Mouse (Mus musculus): Measurements from ENCODE around the gene Hist1h4j. TPM values are rescaled to one million over a fixed set of nuclear protein-coding genes. Genes with fewer than 3 reads are reported as not detected.
"Not testable (repeated sequence)": the region's sequence is repeated elsewhere in the genome, so short reads cannot be mapped to it uniquely, and the experiment has no call there.

The Hist1h4j gene
- polyA plus RNA-seq (2015; fragmentation: Nextera tagmentation; extraction: Ambion mirVana): 1.1 and 1.2 TPM in 2 replicates

GRCm38 (mm10) chr13:21734906-21735767 lies at the start of gene Hist1h4j:
Gene Hist1h4j (plus strand): TSS chr13:21735064.
- H3K9me3 ChIP-seq, H3K36me3 ChIP-seq, H3K27me3 ChIP-seq, H3K4me1 ChIP-seq: not testable (repeated sequence)
- peak within 1 kb of the TSS; percentile 33; the same call in 1 of the 2 replicates for H3K9ac ChIP-seq
- peak; percentile 87 for ATAC-seq (ENCODE audit: insufficient number of reproducible peaks, low FRiP score, low TSS enrichment, low read depth)
- peak within 1 kb of the TSS; percentile 67 for H3K4me2 ChIP-seq
- under 1% methylated on average over 39 of the region's 56 CpGs for WGBS
- H3K4me3 ChIP-seq: peak within 1 kb of the TSS; percentile 45
- peak within 1 kb of the TSS; percentile 96 for H3K27ac ChIP-seq

DNA sequence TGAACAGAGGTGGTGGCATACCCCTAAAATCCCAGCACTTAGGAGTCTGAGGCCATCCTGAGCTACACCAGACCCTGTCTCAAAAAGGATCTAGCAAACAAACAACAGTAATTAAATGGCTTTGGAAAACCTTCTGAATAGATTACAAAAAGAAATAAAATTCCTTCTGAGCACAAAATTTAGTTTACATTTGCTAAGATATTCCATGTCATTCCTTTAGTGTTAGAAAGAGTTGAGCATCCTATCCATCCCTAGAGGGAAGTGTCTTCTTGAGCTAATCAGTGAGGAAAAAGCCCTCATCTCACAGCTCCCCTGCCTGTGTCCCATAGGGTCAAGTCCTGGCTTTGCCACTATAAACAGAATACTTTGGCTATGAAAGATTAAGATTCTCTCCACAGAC lies 37.1 kb upstream of the Hist1h4j start, which contains the start of gene Olfr1359:
Olfr1359 (plus strand) TSS at position 301 of the 400 bp plus-strand sequence.
- no peaks in the 10 kb centered on the region for H3K4me1 ChIP-seq
- H3K27me3 ChIP-seq: no peaks in the 10 kb centered on the region
- H3K36me3 ChIP-seq: no peaks in the 10 kb centered on the region
- ATAC-seq (ENCODE audit: insufficient number of reproducible peaks, low FRiP score, low TSS enrichment, low read depth): no peak
- no peaks in the 10 kb centered on the region for H3K9me3 ChIP-seq
- H3K4me2 ChIP-seq: no peak within 1 kb of the TSS
- H3K4me3 ChIP-seq: no peak within 1 kb of the TSS
- H3K27ac ChIP-seq: no peak within 1 kb of the TSS
- H3K9ac ChIP-seq: no peak within 1 kb of the TSS

DNA sequence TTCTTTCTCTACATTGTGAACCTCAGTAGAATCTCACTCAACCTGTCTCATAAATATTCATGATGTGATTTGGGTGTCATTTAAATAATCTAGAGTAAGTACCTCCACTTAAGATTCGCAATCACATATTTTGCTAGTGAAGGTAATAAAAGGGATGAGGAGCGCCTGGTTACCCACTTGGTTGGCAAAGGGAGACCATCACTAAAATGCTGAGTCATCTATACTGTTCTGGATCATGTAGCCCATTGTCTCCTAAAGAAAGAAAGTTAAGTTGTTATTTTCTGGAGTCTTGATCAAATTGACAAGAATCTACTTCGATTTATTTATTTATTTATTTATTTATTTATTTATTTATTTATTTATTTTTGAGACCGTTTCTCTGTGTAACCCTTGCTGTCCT lies 28.2 kb upstream of the Hist1h4j start:
- no peak overlapping the region for H3K9ac ChIP-seq
- no peaks in the 10 kb centered on the region for H3K36me3 ChIP-seq
- no peak overlapping the region for H3K4me3 ChIP-seq
- no peaks in the 10 kb centered on the region for H3K4me1 ChIP-seq
- H3K9me3 ChIP-seq: no peaks in the 10 kb centered on the region
- H3K27me3 ChIP-seq: no peaks in the 10 kb centered on the region
- no peak overlapping the region for H3K27ac ChIP-seq
- no peak overlapping the region for H3K4me2 ChIP-seq
- 73% methylated on average over 4 of the region's 4 CpGs for WGBS
- no peak for ATAC-seq (ENCODE audit: insufficient number of reproducible peaks, low FRiP score, low TSS enrichment, low read depth)

DNA sequence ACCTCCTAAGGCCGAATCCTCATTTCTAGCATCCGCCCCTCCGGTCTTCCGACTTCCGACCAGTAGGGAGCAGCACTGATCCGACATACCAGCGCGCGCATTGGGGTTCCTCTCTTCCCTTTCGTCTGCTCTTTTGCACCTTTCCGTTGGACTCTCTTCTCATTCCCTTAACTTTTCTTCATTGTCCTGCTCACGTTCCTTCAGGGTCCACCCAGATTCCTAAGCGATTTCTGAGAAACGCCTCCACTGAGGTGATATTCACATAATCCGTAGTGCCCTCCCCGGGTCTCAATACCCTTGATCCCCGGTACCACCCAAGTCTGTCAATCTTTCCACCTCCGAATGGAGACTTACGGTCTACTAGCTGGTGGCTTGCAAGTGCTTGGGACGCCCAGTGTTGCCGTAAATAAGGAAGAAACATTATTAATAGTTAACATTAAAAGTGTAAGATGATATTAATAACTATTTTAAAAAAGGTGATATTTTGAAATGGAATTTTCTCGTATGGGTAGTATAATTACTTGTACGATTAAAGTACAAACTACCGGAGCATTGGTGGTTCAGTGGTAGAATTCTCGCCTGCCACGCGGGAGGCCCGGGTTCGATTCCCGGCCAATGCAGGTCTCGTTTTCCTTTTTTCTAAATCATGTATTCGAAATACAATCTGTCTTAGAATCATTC lies 24.7 kb upstream of the Hist1h4j start:
- Histone ChIP-seq H3K4me1 (peaks cover 4% of the 10 kb centered on the region), H3K9me3 (no peaks in the 10 kb centered on the region), H3K4me2 (peak overlapping the region; percentile 30; the same call in 1 of the 2 replicates), H3K9ac (peak overlapping the region; percentile 44; the same call in 1 of the 2 replicates), H3K27me3 (no peaks in the 10 kb centered on the region), H3K4me3 (peak overlapping the region; percentile 68), H3K36me3 (no peaks in the 10 kb centered on the region), H3K27ac (peak overlapping the region; percentile 91)
- peak; percentile 83 for ATAC-seq (ENCODE audit: insufficient number of reproducible peaks, low FRiP score, low TSS enrichment, low read depth)
- under 1% methylated on average over 32 of the region's 32 CpGs for WGBS

- H3K27me3 ChIP-seq: no peaks in the 10 kb centered on the region
- peak; percentile 81 for ATAC-seq (ENCODE audit: insufficient number of reproducible peaks, low FRiP score, low TSS enrichment, low read depth)
- no peaks in the 10 kb centered on the region for H3K9me3 ChIP-seq
- H3K4me1 ChIP-seq: peaks cover 9% of the 10 kb centered on the region
- WGBS: 3% methylated on average over 22 of the region's 22 CpGs
- H3K4me2 ChIP-seq: peak overlapping the region; percentile 52
- 0 out of 2 replicates have a peak overlapping the region, but pooled peaks have one; percentile 18 for H3K9ac ChIP-seq
- no peaks in the 10 kb centered on the region for H3K36me3 ChIP-seq
- H3K27ac ChIP-seq: peak overlapping the region; percentile 68
- H3K4me3 ChIP-seq: peak overlapping the region; percentile 68
Observed at GRCm38 (mm10) chr13:21710821-21711525, 23.9 kb upstream of the Hist1h4j start.

DNA sequence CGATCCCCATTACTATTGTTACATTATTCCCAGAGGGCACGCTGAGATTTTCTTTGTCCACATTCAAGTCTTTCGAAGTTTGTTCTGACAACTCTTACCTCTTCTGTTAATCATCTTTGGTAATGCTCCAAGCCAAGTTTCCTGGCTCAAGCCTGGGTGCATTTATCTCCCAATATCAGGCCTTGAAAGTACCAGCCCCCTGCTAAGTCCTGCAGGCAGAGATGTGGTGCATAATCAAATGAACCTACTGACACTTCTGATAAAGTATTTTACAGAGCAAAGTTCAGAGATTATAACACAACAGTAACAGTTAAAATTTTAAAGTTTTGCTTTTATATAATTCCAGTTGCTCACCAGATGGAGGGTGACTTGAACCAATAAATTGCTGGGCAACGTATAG lies 23.2 kb upstream of the Hist1h4j start:
- H3K4me1 ChIP-seq: peaks cover 9% of the 10 kb centered on the region
- ATAC-seq (ENCODE audit: insufficient number of reproducible peaks, low FRiP score, low TSS enrichment, low read depth): no peak
- H3K9ac ChIP-seq: no peak overlapping the region
- no peak overlapping the region; the same call in 1 of the 2 replicates for H3K27ac ChIP-seq
- no peaks in the 10 kb centered on the region for H3K9me3 ChIP-seq
- 28% methylated on average over 4 of the region's 4 CpGs for WGBS
- peak overlapping the region; percentile 52 for H3K4me2 ChIP-seq
- no peaks in the 10 kb centered on the region for H3K36me3 ChIP-seq
- no peaks in the 10 kb centered on the region for H3K27me3 ChIP-seq
- H3K4me3 ChIP-seq: peak overlapping the region; percentile 68

DNA sequence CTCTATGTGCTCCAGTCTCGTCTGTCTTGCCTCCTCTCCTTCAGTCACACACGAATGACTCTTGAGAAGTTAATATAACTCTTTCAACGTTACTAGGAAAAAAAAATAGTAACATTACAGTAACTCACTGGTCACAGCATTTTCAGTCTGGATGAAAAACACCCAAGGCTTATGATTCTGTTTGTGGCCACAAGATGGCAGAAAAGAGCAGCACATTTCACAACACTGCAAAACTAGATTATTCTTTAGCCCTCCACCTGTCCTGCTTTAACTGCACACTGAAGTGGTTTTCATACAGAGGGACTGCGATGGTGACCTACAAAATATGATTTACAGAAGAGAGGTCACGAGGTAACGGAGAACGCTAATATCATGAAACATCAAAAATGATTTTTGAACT lies 20.1 kb upstream of the Hist1h4j start:
- Histone ChIP-seq H3K4me3 (peak overlapping the region; percentile 44), H3K4me2 (peak overlapping the region; percentile 69), H3K27ac (peak overlapping the region; percentile 89), H3K9me3 (no peaks in the 10 kb centered on the region), H3K36me3 (no peaks in the 10 kb centered on the region), H3K4me1 (peaks cover 22% of the 10 kb centered on the region), H3K27me3 (no peaks in the 10 kb centered on the region), H3K9ac (no peak overlapping the region)
- no peak for ATAC-seq (ENCODE audit: insufficient number of reproducible peaks, low FRiP score, low TSS enrichment, low read depth)
- WGBS: 2% methylated on average over 7 of the region's 7 CpGs

GRCm38 (mm10) chr13:21715131-21715863 lies 19.6 kb upstream of the Hist1h4j start:
- H3K9me3 ChIP-seq: no peaks in the 10 kb centered on the region
- peak overlapping the region; percentile 28; the same call in 1 of the 2 replicates for H3K9ac ChIP-seq
- no peak for ATAC-seq (ENCODE audit: insufficient number of reproducible peaks, low FRiP score, low TSS enrichment, low read depth)
- peak overlapping the region; percentile 44 for H3K4me3 ChIP-seq
- H3K4me2 ChIP-seq: peak overlapping the region; percentile 69
- H3K36me3 ChIP-seq: no peaks in the 10 kb centered on the region
- WGBS: under 1% methylated on average over 22 of the region's 22 CpGs
- no peaks in the 10 kb centered on the region for H3K27me3 ChIP-seq
- H3K4me1 ChIP-seq: peaks cover 22% of the 10 kb centered on the region
- H3K27ac ChIP-seq: peak overlapping the region; percentile 89

DNA sequence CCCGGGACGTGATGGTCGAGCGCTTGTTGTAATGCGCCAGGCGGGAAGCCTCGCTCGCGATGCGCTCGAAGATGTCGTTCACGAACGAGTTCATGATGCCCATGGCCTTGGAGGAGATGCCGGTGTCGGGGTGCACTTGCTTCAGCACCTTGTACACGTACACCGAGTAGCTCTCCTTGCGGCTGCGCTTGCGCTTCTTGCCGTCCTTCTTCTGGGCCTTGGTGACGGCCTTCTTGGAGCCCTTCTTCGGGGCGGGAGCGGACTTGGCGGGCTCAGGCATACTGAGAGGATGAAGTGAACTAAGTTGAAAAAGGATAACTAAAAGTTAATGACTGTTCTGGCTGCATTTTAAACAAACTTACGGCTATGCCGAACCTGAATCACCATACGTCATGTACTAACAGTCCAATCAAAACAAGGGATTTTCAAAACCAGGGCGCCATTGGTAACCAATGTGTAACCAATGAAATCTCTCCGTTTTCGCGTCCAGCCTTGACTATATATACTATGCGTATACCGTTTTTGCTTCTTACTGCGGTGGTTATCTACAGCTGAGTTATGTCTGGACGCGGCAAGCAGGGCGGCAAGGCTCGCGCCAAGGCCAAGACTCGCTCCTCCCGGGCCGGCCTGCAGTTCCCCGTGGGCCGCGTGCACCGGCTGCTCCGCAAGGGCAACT lies 18.9 kb upstream of the Hist1h4j start, which contains the start of the genes Hist1h2bl and Hist1h2ai:
Hist1h2bl (minus strand) TSS at position 280 of the 676 bp plus-strand sequence.
Hist1h2ai (plus strand) TSS at position 559 of the 676 bp plus-strand sequence.
- peak within 1 kb of the TSS; percentile 91 for H3K27ac ChIP-seq
- not testable (repeated sequence) for H3K36me3 ChIP-seq, H3K27me3 ChIP-seq, H3K9me3 ChIP-seq
- under 1% methylated on average over 38 of the region's 50 CpGs for WGBS
- H3K4me2 ChIP-seq: peak within 1 kb of the TSS; percentile 69
- peak within 1 kb of the TSS; percentile 47 for H3K9ac ChIP-seq
- peak within 1 kb of the TSS; percentile 44 for H3K4me3 ChIP-seq
- peak; percentile 94 for ATAC-seq (ENCODE audit: insufficient number of reproducible peaks, low FRiP score, low TSS enrichment, low read depth)
- H3K4me1 ChIP-seq: peaks cover 25% of the 10 kb centered on the region

DNA sequence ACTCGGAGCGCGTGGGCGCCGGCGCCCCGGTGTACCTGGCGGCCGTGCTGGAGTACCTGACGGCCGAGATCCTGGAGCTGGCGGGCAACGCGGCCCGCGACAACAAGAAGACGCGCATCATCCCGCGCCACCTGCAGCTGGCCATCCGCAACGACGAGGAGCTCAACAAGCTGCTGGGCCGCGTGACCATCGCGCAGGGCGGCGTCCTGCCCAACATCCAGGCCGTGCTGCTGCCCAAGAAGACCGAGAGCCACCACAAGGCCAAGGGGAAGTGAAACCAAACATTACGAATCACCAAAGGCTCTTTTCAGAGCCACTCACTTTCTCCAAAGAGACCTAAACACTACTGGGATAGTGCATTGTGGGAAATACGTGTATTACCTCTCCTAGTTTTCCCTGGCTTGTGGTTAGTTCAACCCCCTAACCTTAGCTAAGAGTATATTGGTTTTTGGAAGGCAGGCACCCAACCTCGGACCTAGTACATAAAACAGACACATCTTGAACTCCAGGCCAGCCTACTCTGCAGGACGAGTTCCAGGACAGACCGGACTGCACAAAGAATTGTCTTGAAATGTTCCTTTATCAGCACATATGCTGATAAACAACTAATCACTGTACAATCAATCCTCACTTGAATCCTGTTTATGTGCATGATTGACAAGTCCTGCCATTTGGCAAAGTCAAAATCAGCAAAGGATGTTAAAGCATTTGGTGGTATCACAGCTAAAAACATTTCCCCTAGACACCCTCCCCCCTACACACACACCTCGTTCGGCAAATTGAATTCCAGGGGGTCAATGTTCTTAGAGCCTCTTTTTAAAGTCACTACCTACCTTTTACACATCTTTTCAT lies 18.1 kb upstream of the Hist1h4j start:
- peak overlapping the region; percentile 47; the same call in 1 of the 2 replicates for H3K9ac ChIP-seq
- peaks cover 27% of the 10 kb centered on the region for H3K4me1 ChIP-seq
- peak overlapping the region; percentile 69 for H3K4me2 ChIP-seq
- H3K36me3 ChIP-seq; ATAC-seq (ENCODE audit: insufficient number of reproducible peaks, low FRiP score, low TSS enrichment, low read depth); H3K9me3 ChIP-seq; H3K27me3 ChIP-seq: not testable (repeated sequence)
- H3K27ac ChIP-seq: peak overlapping the region; percentile 91
- WGBS: 0% methylated on average over 15 of the region's 38 CpGs
- peak overlapping the region; percentile 44 for H3K4me3 ChIP-seq
